Mouse (Mus musculus): ENCODE measurements at regions not wholly inside any gene's neighbourhood (a gene's known extent, or its start where the extent isn't known, plus 50 kb on each side); places are given as distances from the start of the nearest gene placed in this dataset.

DNA sequence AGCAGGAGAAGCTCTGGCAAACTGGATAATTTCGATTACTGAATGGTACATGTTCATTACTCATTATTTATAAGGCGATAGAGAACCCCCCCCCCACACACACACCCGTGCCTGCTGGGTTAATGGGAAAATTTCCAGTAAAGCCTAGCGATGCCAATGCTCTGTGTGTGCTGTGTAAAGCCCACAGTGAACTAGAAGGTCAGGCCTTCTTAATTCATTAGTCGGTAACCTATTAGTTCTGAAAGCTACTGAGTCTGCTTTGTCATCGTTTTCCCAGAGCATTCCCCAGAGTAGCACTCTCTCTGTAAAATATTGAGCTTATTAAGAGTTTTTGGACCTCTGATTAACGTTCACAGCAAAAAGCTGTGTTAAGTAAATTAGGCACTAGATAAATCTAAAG is 65.7 kb upstream of the Zfp366 start:
- Histone ChIP-seq H3K4me1 (ENCODE audit: insufficient read depth) (no peaks in the 10 kb centered on the region), H3K27me3 (ENCODE audit: insufficient read depth, low read length) (no peaks in the 10 kb centered on the region), H3K27ac (ENCODE audit: low read depth) (no peak overlapping the region), H3K9ac (replicated peaks) (no peak overlapping the region), H3K4me2 (ENCODE audit: low read depth, low read length) (no peak overlapping the region), H3K36me3 (replicated peaks; ENCODE audit: insufficient read depth, low read length) (no peaks in the 10 kb centered on the region), H3K9me3 (ENCODE audit: low read length) (no peaks in the 10 kb centered on the region), H3K4me3 (ENCODE audit: low read depth, low read length) (no peak overlapping the region)
- ATAC-seq (no peak), DNase-seq (no peak)
- WGBS (ENCODE audit: insufficient replicate concordance), result 74% methylated on average over 7 of the region's 7 CpGs
- TF ChIP-seq EP300 (IDR thresholded peaks at IDR 0.05; ENCODE audit: low read depth), result no peak
- no peak for TF ChIP-seq CTCF (IDR thresholded peaks at IDR 0.05; ENCODE audit: low read depth)

DNA sequence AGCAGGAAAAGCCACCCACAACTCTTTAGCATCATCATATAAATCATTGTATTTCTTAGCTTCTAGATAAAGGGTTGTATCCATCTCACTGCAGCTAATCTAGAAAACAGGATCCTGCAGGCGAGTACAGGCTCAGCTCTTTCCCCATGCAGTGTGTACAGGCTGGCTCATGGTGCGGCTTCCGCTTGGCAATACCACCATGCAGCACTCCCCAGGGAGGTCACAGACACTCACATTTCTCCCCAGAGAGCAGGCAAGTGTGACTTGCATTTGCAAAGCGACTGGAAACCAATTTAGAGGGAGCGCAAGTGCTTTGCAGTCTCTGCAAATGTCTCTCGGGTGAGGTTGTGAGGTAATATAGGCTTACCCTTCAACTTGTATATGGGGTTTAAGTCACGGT is 69.1 kb upstream of the Zfp366 start:
- Histone ChIP-seq H3K4me1 (ENCODE audit: insufficient read depth) (0 out of 2 replicates have a peak, but pooled peaks cover 2% of the 10 kb centered on the region), H3K9me3 (ENCODE audit: low read length) (no peaks in the 10 kb centered on the region), H3K9ac (replicated peaks) (no peak overlapping the region), H3K27ac (ENCODE audit: low read depth) (no peak overlapping the region), H3K4me2 (ENCODE audit: low read depth, low read length) (no peak overlapping the region), H3K27me3 (ENCODE audit: insufficient read depth, low read length) (no peaks in the 10 kb centered on the region), H3K36me3 (replicated peaks; ENCODE audit: insufficient read depth, low read length) (no peaks in the 10 kb centered on the region), H3K4me3 (ENCODE audit: low read depth, low read length) (no peak overlapping the region)
- ATAC-seq (no peak), DNase-seq (no peak)
- WGBS (ENCODE audit: insufficient replicate concordance), result 82% methylated on average over 7 of the region's 7 CpGs
- no peak for TF ChIP-seq EP300 (IDR thresholded peaks at IDR 0.05; ENCODE audit: low read depth)
- TF ChIP-seq CTCF (IDR thresholded peaks at IDR 0.05; ENCODE audit: low read depth), result no peak

DNA sequence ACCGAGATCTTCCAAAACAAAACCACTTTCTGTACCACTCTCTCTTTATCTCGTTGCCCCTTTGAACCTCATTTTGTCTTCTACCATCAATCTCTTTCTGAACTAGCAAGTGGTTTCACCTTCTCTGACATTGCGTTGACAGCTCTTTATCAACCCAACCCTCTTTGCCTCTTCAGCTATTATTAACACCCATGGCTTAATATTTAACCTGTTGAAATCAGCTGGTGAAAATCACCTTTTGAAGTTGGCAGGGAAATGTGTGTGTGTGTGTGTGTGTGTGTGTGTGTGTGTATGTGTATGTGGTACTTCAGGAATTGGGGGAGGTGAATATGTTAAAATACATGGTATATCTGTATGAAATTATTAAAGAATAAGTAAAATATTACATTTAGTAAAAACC is 70.1 kb upstream of the Zfp366 start:
- TF ChIP-seq CTCF (IDR thresholded peaks at IDR 0.05; ENCODE audit: low read depth), result no peak
- no peak for TF ChIP-seq EP300 (IDR thresholded peaks at IDR 0.05; ENCODE audit: low read depth)
- H3K36me3 ChIP-seq (replicated peaks; ENCODE audit: insufficient read depth, low read length), result no peaks in the 10 kb centered on the region
- DNase-seq (peak; percentile 27), ATAC-seq (peak; percentile 33; the same call in 1 of the 2 replicates)
- H3K27me3 ChIP-seq (ENCODE audit: insufficient read depth, low read length), result no peaks in the 10 kb centered on the region
- H3K27ac ChIP-seq (ENCODE audit: low read depth), result no peak overlapping the region
- H3K4me2 ChIP-seq (ENCODE audit: low read depth, low read length), result no peak overlapping the region
- H3K9me3 ChIP-seq (ENCODE audit: low read length), result no peaks in the 10 kb centered on the region
- no peak overlapping the region for H3K9ac ChIP-seq (replicated peaks)
- WGBS (ENCODE audit: insufficient replicate concordance), result 41% methylated on average over 3 of the region's 3 CpGs
- H3K4me1 ChIP-seq (ENCODE audit: insufficient read depth), result 0 out of 2 replicates have a peak, but pooled peaks cover 2% of the 10 kb centered on the region
- H3K4me3 ChIP-seq (ENCODE audit: low read depth, low read length), result no peak overlapping the region

DNA sequence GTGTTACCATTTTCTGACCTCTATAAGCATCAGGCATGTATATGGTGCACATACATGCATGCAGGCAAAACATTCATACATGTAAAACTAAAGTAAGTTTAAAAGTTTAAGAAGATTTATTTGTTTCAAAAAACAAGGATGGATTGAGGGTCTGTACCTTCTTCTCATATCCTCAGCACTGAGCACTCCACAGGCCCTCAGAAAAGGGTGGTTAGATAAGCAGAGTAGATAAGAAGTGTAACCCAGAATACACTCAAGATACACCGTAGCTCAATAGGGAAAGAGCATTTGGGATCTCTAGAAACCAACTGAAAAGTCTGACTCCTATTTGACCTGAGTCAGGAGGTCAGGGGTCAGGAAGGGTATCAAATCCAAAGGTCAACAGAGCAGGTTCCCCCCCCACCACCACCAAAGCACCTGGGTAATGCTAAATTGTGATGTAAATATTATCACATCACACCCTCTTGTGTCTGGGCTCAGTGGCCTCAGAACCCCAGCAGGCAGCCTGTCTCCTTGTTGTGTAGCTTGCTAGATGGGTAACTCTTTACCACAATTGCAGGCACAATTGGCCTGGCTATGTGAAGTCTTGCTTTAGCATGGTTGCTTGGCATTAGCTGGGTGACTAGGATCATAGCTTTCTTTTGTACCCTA is 72.8 kb upstream of the Zfp366 start:
- no peak overlapping the region for H3K27ac ChIP-seq (ENCODE audit: low read depth)
- 23% methylated on average over 1 of the region's 1 CpGs for WGBS (ENCODE audit: insufficient replicate concordance)
- ATAC-seq (no peak), DNase-seq (no peak)
- TF ChIP-seq CTCF (IDR thresholded peaks at IDR 0.05; ENCODE audit: low read depth) (no peak), EP300 (IDR thresholded peaks at IDR 0.05; ENCODE audit: low read depth) (no peak)
- H3K9ac ChIP-seq (replicated peaks), result no peak overlapping the region
- H3K4me3 ChIP-seq (ENCODE audit: low read depth, low read length), result no peak overlapping the region
- no peak overlapping the region for H3K4me2 ChIP-seq (ENCODE audit: low read depth, low read length)
- H3K9me3 ChIP-seq (ENCODE audit: low read length), result no peaks in the 10 kb centered on the region
- H3K36me3 ChIP-seq (replicated peaks; ENCODE audit: insufficient read depth, low read length), result no peaks in the 10 kb centered on the region
- H3K27me3 ChIP-seq (ENCODE audit: insufficient read depth, low read length), result no peaks in the 10 kb centered on the region
- H3K4me1 ChIP-seq (ENCODE audit: insufficient read depth), result peaks cover 6% of the 10 kb centered on the region; the same call in 1 of the 2 replicates

GRCm38 (mm10) chr13:99107983-99108382 is 76.6 kb upstream of the Zfp366 start:
- no peak for TF ChIP-seq CTCF (IDR thresholded peaks at IDR 0.05; ENCODE audit: low read depth)
- peak; percentile 95 for TF ChIP-seq EP300 (IDR thresholded peaks at IDR 0.05; ENCODE audit: low read depth)
- no peak overlapping the region for H3K4me3 ChIP-seq (ENCODE audit: low read depth, low read length)

DNA sequence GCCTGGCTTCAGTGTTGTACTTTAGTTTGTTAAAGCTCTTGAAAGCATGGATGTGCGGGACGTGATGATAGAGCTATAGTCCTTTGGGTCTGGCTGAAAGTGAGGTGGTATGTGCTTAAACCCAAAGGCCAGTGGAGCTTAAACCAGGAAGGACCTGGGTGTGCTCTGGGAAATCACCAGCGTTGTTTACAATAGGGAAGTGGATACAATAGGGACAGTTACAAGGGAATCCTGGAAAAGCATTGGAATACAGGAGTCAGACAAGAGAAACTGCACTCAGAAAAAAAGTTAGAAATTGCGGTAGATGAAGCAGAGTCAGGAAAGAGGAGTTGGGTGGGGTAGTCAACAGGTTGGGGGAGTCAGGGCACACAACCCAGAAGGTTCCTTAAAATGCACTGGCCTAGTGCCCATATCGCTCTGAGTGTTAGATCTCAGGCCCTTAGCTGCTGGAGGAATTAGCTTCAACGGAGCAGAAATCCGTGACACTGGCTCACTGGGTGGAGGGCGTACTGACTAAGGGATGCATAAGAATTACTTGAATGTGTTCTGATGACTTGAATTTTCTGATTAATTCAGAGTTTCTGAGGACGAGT is 82.4 kb upstream of the Zfp366 start:
- TF ChIP-seq CTCF (IDR thresholded peaks at IDR 0.05; ENCODE audit: low read depth) (no peak), EP300 (IDR thresholded peaks at IDR 0.05; ENCODE audit: low read depth) (no peak)
- WGBS (ENCODE audit: insufficient replicate concordance), result 77% methylated on average over 9 of the region's 9 CpGs
- Histone ChIP-seq H3K27me3 (ENCODE audit: insufficient read depth, low read length) (no peaks in the 10 kb centered on the region), H3K9me3 (ENCODE audit: low read length) (no peaks in the 10 kb centered on the region), H3K9ac (replicated peaks) (no peak overlapping the region), H3K4me1 (ENCODE audit: insufficient read depth) (peaks cover 22% of the 10 kb centered on the region), H3K36me3 (replicated peaks; ENCODE audit: insufficient read depth, low read length) (no peaks in the 10 kb centered on the region), H3K4me3 (ENCODE audit: low read depth, low read length) (no peak overlapping the region), H3K4me2 (ENCODE audit: low read depth, low read length) (no peak overlapping the region), H3K27ac (ENCODE audit: low read depth) (no peak overlapping the region)
- no peak for ATAC-seq
- no peak for DNase-seq

More at GRCm38 (mm10) chr13:99107983-99108382, 76.6 kb upstream of the Zfp366 start:
- H3K9ac ChIP-seq (replicated peaks), result no peak overlapping the region; the same call in 1 of the 2 replicates
- H3K27ac ChIP-seq (ENCODE audit: low read depth), result peak overlapping the region; percentile 49; the same call in 1 of the 2 replicates
- ATAC-seq, result peak; percentile 99
- 47% methylated on average over 4 of the region's 4 CpGs for WGBS (ENCODE audit: insufficient replicate concordance)
- H3K4me1 ChIP-seq (ENCODE audit: insufficient read depth), result peaks cover 8% of the 10 kb centered on the region; the same call in 1 of the 2 replicates
- no peaks in the 10 kb centered on the region for H3K36me3 ChIP-seq (replicated peaks; ENCODE audit: insufficient read depth, low read length)
- DNase-seq, result peak; percentile 33
- peak overlapping the region; percentile 51; the same call in 1 of the 2 replicates for H3K4me2 ChIP-seq (ENCODE audit: low read depth, low read length)
- no peaks in the 10 kb centered on the region for H3K9me3 ChIP-seq (ENCODE audit: low read length)
- H3K27me3 ChIP-seq (ENCODE audit: insufficient read depth, low read length), result no peaks in the 10 kb centered on the region
